Mouse (Mus musculus): Measurements from ENCODE around the gene Cdipt. TPM values are rescaled to one million over a fixed set of nuclear protein-coding genes. Genes with fewer than 3 reads are reported as not detected.

Gene Cdipt
- polyA plus RNA-seq, 1 experiment from 2014 or later: 109 TPM

- Histone ChIP-seq H3K27me3 (replicated peaks; ENCODE audit: control insufficient read depth, insufficient read depth, low read length) (no peaks in the 10 kb centered on the region), H3K4me2 (ENCODE audit: low read length) (no peak overlapping the region), H3K9ac (ENCODE audit: low read length) (no peak overlapping the region), H3K4me1 (replicated peaks; ENCODE audit: control insufficient read depth, insufficient read depth, low read length) (0 out of 2 replicates have a peak, but pooled peaks cover 5% of the 10 kb centered on the region), H3K4me3 (ENCODE audit: low read depth, low read length) (no peak overlapping the region), H3K9me3 (ENCODE audit: control insufficient read depth, low read length) (no peaks in the 10 kb centered on the region), H3K36me3 (ENCODE audit: control insufficient read depth, insufficient read depth, low read length) (peaks cover 35% of the 10 kb centered on the region), H3K27ac (ENCODE audit: low read depth) (no peak overlapping the region)
- DNase-seq (ENCODE audit: low spot score): no peak
- 79% methylated on average over 2 of the region's 2 CpGs for WGBS
- no peak for ATAC-seq (replicated peaks; ENCODE audit: low FRiP score, low TSS enrichment, low read depth)
Observed at GRCm38 (mm10) chr7:126981601-126982000, 5.9 kb downstream of the Cdipt start.

GRCm38 (mm10) chr7:126982054-126982453 lies 6.3 kb downstream of the Cdipt start:
- DNase-seq (ENCODE audit: low spot score) (no peak), ATAC-seq (replicated peaks; ENCODE audit: low FRiP score, low TSS enrichment, low read depth) (no peak)
- Histone ChIP-seq H3K27me3 (replicated peaks; ENCODE audit: control insufficient read depth, insufficient read depth, low read length) (no peaks in the 10 kb centered on the region), H3K27ac (ENCODE audit: low read depth) (no peak overlapping the region), H3K9me3 (ENCODE audit: control insufficient read depth, low read length) (no peaks in the 10 kb centered on the region), H3K9ac (ENCODE audit: low read length) (no peak overlapping the region), H3K4me2 (ENCODE audit: low read length) (no peak overlapping the region), H3K4me1 (replicated peaks; ENCODE audit: control insufficient read depth, insufficient read depth, low read length) (0 out of 2 replicates have a peak, but pooled peaks cover 3% of the 10 kb centered on the region), H3K36me3 (ENCODE audit: control insufficient read depth, insufficient read depth, low read length) (peaks cover 35% of the 10 kb centered on the region), H3K4me3 (ENCODE audit: low read depth, low read length) (no peak overlapping the region)
- 78% methylated on average over 4 of the region's 4 CpGs for WGBS

GRCm38 (mm10) chr7:126983113-126983512 lies 7.4 kb downstream of the Cdipt start:
- Histone ChIP-seq H3K4me1 (replicated peaks; ENCODE audit: control insufficient read depth, insufficient read depth, low read length) (no peaks in the 10 kb centered on the region), H3K9ac (ENCODE audit: low read length) (no peak overlapping the region), H3K27ac (ENCODE audit: low read depth) (no peak overlapping the region), H3K9me3 (ENCODE audit: control insufficient read depth, low read length) (no peaks in the 10 kb centered on the region), H3K36me3 (ENCODE audit: control insufficient read depth, insufficient read depth, low read length) (peaks cover 31% of the 10 kb centered on the region), H3K4me3 (ENCODE audit: low read depth, low read length) (no peak overlapping the region), H3K27me3 (replicated peaks; ENCODE audit: control insufficient read depth, insufficient read depth, low read length) (no peaks in the 10 kb centered on the region), H3K4me2 (ENCODE audit: low read length) (no peak overlapping the region)
- 71% methylated on average over 7 of the region's 7 CpGs for WGBS
- DNase-seq (ENCODE audit: low spot score): no peak
- no peak for ATAC-seq (replicated peaks; ENCODE audit: low FRiP score, low TSS enrichment, low read depth)

- Histone ChIP-seq H3K27ac (ENCODE audit: low read depth) (no peak overlapping the region), H3K4me2 (ENCODE audit: low read length) (no peak overlapping the region), H3K9ac (ENCODE audit: low read length) (no peak overlapping the region), H3K36me3 (ENCODE audit: control insufficient read depth, insufficient read depth, low read length) (peaks cover 13% of the 10 kb centered on the region), H3K4me1 (replicated peaks; ENCODE audit: control insufficient read depth, insufficient read depth, low read length) (no peaks in the 10 kb centered on the region), H3K27me3 (replicated peaks; ENCODE audit: control insufficient read depth, insufficient read depth, low read length) (no peaks in the 10 kb centered on the region), H3K9me3 (ENCODE audit: control insufficient read depth, low read length) (no peaks in the 10 kb centered on the region), H3K4me3 (ENCODE audit: low read depth, low read length) (no peak overlapping the region)
- 38% methylated on average over 10 of the region's 10 CpGs for WGBS
- no peak for DNase-seq (ENCODE audit: low spot score)
- no peak for ATAC-seq (replicated peaks; ENCODE audit: low FRiP score, low TSS enrichment, low read depth)
Observed at GRCm38 (mm10) chr7:126984667-126985444, 9.1 kb downstream of the Cdipt start.

- 47% methylated on average over 9 of the region's 9 CpGs for WGBS
- H3K4me2 ChIP-seq (ENCODE audit: low read length): no peak overlapping the region
- peak; percentile 54 for DNase-seq (ENCODE audit: low spot score)
- no peak overlapping the region for H3K4me3 ChIP-seq (ENCODE audit: low read depth, low read length)
- no peaks in the 10 kb centered on the region for H3K9me3 ChIP-seq (ENCODE audit: control insufficient read depth, low read length)
- no peak overlapping the region for H3K9ac ChIP-seq (ENCODE audit: low read length)
- ATAC-seq (replicated peaks; ENCODE audit: low FRiP score, low TSS enrichment, low read depth): peak; percentile 62; the same call in 1 of the 2 replicates
- 0 out of 2 replicates have a peak, but pooled peaks cover under 1% of the 10 kb centered on the region for H3K36me3 ChIP-seq (ENCODE audit: control insufficient read depth, insufficient read depth, low read length)
- no peaks in the 10 kb centered on the region for H3K27me3 ChIP-seq (replicated peaks; ENCODE audit: control insufficient read depth, insufficient read depth, low read length)
- H3K4me1 ChIP-seq (replicated peaks; ENCODE audit: control insufficient read depth, insufficient read depth, low read length): no peaks in the 10 kb centered on the region
- no peak overlapping the region for H3K27ac ChIP-seq (ENCODE audit: low read depth)
Observed at GRCm38 (mm10) chr7:126986319-126986718, 10.6 kb downstream of the Cdipt start.

- H3K4me2 ChIP-seq (ENCODE audit: low read length): no peak overlapping the region
- WGBS: 62% methylated on average over 8 of the region's 8 CpGs
- no peak for ATAC-seq (replicated peaks; ENCODE audit: low FRiP score, low TSS enrichment, low read depth)
Observed at GRCm38 (mm10) chr7:126988816-126989215, 13.1 kb downstream of the Cdipt start.

GRCm38 (mm10) chr7:126996449-126996848 lies 20.7 kb downstream of the Cdipt start:
- no peak overlapping the region for H3K4me3 ChIP-seq (ENCODE audit: low read depth, low read length)
- H3K9me3 ChIP-seq (ENCODE audit: control insufficient read depth, low read length): 0 out of 2 replicates have a peak, but pooled peaks cover 5% of the 10 kb centered on the region
- H3K36me3 ChIP-seq (ENCODE audit: control insufficient read depth, insufficient read depth, low read length): no peaks in the 10 kb centered on the region
- no peak overlapping the region for H3K4me2 ChIP-seq (ENCODE audit: low read length)
- H3K4me1 ChIP-seq (replicated peaks; ENCODE audit: control insufficient read depth, insufficient read depth, low read length): no peaks in the 10 kb centered on the region
- ATAC-seq (replicated peaks; ENCODE audit: low FRiP score, low TSS enrichment, low read depth): no peak
- H3K27ac ChIP-seq (ENCODE audit: low read depth): no peak overlapping the region
- no peaks in the 10 kb centered on the region for H3K27me3 ChIP-seq (replicated peaks; ENCODE audit: control insufficient read depth, insufficient read depth, low read length)
- no peak for DNase-seq (ENCODE audit: low spot score)
- WGBS: 86% methylated on average over 4 of the region's 4 CpGs
- no peak overlapping the region for H3K9ac ChIP-seq (ENCODE audit: low read length)

More at GRCm38 (mm10) chr7:126988816-126989215, 13.1 kb downstream of the Cdipt start:
- no peak for DNase-seq (ENCODE audit: low spot score)
- Histone ChIP-seq H3K36me3 (ENCODE audit: control insufficient read depth, insufficient read depth, low read length) (no peaks in the 10 kb centered on the region), H3K9me3 (ENCODE audit: control insufficient read depth, low read length) (no peaks in the 10 kb centered on the region), H3K4me3 (ENCODE audit: low read depth, low read length) (no peak overlapping the region), H3K27ac (ENCODE audit: low read depth) (no peak overlapping the region), H3K4me1 (replicated peaks; ENCODE audit: control insufficient read depth, insufficient read depth, low read length) (no peaks in the 10 kb centered on the region), H3K9ac (ENCODE audit: low read length) (no peak overlapping the region), H3K27me3 (replicated peaks; ENCODE audit: control insufficient read depth, insufficient read depth, low read length) (no peaks in the 10 kb centered on the region)

GRCm38 (mm10) chr7:126999568-126999967 lies 23.9 kb downstream of the Cdipt start:
- Histone ChIP-seq H3K4me2 (ENCODE audit: low read length) (no peak overlapping the region), H3K27ac (ENCODE audit: low read depth) (no peak overlapping the region), H3K36me3 (ENCODE audit: control insufficient read depth, insufficient read depth, low read length) (no peaks in the 10 kb centered on the region), H3K9ac (ENCODE audit: low read length) (no peak overlapping the region), H3K27me3 (replicated peaks; ENCODE audit: control insufficient read depth, insufficient read depth, low read length) (no peaks in the 10 kb centered on the region), H3K9me3 (ENCODE audit: control insufficient read depth, low read length) (0 out of 2 replicates have a peak, but pooled peaks cover 5% of the 10 kb centered on the region), H3K4me3 (ENCODE audit: low read depth, low read length) (no peak overlapping the region), H3K4me1 (replicated peaks; ENCODE audit: control insufficient read depth, insufficient read depth, low read length) (no peaks in the 10 kb centered on the region)
- ATAC-seq (replicated peaks; ENCODE audit: low FRiP score, low TSS enrichment, low read depth): no peak
- no peak for DNase-seq (ENCODE audit: low spot score)
- WGBS: 77% methylated on average over 10 of the region's 10 CpGs

- H3K9ac ChIP-seq (ENCODE audit: low read length): no peak overlapping the region
Observed at GRCm38 (mm10) chr7:127003620-127004019, 27.9 kb downstream of the Cdipt start.

More at GRCm38 (mm10) chr7:127003620-127004019, 27.9 kb downstream of the Cdipt start:
- Histone ChIP-seq H3K4me1 (replicated peaks; ENCODE audit: control insufficient read depth, insufficient read depth, low read length) (peaks cover 9% of the 10 kb centered on the region; the same call in 1 of the 2 replicates), H3K27ac (ENCODE audit: low read depth) (no peak overlapping the region), H3K27me3 (replicated peaks; ENCODE audit: control insufficient read depth, insufficient read depth, low read length) (no peaks in the 10 kb centered on the region), H3K36me3 (ENCODE audit: control insufficient read depth, insufficient read depth, low read length) (no peaks in the 10 kb centered on the region), H3K4me3 (ENCODE audit: low read depth, low read length) (no peak overlapping the region), H3K9me3 (ENCODE audit: control insufficient read depth, low read length) (no peaks in the 10 kb centered on the region), H3K4me2 (ENCODE audit: low read length) (no peak overlapping the region)
- DNase-seq (ENCODE audit: low spot score): peak; percentile 67
- peak; percentile 73 for ATAC-seq (replicated peaks; ENCODE audit: low FRiP score, low TSS enrichment, low read depth)
- WGBS: 78% methylated on average over 5 of the region's 5 CpGs
